Mouse (Mus musculus) brain, adult 2 months (tissue): Measurements from ENCODE around the gene 2700049A03Rik.
A peak's percentile ranks its signal among the peaks of the same experiment; 100 is the strongest.

Experiments
- DNase-seq: peaks from one replicate; pipeline ENCODE4 v3.0.0; 2011; ENCODE audit warnings: low read depth, low spot score

2700049A03Rik gene

DNA sequence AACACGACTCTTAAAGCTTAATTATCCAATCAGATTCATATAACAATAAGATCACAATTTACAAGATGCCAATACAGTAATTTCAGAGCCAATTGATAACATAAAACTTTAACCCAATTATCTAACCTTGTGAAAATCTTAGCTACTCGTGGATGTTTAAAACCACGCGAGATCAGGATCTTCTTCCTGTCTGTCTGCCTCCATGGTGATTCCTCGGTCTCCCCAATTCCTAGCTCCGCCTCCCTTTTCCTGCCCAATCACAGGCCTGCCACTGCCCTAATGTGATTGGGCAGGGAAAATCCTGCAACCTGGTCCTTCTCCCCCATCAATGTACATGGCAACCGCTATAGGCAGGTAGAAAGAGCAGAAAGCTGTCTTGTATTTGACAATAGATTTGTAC is 132.7 kb downstream of the 2700049A03Rik start:
- DNase-seq = no peak

DNA sequence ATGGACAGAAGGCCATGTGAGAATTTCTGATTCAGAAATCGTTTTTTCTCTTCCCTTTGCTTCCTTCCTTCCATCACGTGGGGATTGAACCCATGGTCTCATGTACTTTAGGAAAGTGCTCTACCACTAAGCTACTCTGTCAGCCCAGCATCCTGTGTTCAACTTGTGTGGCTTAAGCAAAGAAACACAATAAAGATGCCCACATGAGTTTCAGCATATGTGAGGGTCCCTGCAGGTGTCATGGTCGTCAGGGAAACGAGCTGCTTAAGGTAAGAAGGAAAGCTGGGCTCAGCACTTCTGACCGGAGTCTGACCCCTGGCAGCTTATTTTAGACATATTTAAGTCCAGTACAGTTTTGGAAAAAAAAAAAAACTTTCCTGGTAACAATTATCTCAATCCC is 134.5 kb downstream of the 2700049A03Rik start:
- DNase-seq = no peak

DNA sequence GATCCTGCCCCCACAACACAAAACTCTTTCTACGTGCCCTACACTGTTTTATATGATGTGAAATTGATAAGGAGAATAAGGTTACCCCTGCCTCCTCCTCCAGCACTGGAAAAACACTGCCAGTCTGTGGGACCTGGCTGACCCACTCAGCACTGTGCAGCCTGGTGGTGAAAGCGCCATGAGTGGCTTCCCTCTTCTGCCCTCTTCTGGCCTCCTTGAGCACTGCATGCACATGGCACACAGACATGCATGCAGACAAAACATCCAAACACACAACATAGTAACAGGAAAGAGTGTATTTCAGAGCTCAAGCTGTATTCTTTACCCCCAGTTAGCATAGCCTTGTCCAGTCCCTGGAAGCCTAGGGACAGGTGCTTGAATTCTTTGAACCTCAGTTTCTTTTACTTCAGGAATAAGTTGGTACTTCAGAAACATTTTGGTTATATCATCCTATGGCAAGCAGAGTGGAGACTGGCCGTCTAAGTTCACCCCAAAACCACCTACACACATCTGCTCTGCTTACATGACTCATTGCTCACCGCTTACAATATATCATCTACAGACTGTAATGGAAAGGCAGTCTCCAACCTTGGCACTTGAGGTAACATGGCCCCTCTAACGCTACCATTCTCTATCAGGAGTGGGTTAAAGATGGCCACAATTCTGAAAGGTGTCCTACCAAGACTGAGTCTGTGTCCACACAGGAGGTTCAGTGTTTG is 138.0 kb downstream of the 2700049A03Rik start:
- peak; percentile 26 for DNase-seq

DNA sequence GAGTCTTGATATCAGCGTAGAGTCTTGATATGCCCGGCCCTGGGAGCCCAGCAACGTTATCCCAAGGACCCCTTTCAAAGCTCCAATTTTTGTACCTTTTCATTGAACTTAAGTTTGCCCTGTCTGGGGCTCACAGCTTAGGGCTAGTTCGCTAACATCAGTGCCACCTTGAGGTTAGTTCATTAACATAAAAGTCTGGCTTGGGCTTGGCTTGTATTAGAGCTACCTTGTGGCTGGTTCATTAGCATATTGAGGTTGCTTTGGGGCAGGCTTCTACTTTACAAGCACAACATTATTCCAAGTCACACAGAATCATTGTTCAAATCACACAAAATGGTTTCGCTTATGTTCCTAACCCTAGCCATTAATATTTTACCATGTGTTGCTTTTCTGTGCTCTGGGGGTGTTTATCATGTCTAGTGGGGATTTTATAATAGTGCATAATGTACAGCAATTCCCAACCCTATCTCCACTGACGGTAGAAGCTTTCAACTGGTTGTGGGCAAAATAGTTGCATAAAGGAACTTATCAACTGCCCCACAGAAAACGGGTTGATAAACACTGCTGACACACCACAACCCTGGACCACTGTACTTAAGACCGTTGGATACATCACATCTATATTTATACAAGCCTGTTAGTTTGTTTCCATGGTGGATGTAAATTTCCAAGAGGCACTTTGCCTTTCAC is 139.4 kb downstream of the 2700049A03Rik start:
- DNase-seq = no peak

DNA sequence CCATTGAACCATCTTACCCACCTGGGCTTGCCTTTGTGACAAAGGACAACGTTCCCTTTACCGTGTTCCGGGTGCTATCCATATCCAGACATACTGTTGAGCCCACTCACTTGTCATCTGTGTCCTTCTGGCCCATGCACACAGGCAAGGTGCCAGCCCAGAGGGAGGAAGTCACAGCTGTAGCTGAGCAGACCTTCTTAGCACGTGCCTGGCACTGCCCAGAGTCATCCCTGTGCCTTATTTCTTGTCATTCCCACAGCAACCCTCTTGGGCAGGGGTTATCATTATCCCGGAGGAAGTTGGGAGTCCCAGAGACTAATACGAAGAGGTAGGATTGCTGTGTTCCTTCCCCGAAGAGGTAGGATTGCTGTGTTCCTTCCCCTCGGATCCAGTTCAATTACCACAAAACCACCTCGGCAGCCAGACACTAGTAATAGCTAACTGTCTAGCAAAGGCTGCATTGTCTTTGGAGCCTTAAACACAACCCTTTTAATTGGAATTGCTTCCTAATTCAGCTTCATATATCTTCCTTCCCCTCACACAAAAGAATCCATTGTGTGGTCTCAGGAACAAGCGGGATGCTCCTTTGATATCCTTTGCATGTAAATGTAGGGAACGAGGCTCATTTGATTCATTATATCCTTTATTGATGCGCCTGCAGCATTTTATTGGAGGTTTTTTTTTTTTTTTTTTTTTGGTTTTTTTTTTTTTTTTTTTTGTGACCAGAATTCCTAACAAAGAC is 143.0 kb downstream of the 2700049A03Rik start:
- peak; percentile 18 for DNase-seq

DNA sequence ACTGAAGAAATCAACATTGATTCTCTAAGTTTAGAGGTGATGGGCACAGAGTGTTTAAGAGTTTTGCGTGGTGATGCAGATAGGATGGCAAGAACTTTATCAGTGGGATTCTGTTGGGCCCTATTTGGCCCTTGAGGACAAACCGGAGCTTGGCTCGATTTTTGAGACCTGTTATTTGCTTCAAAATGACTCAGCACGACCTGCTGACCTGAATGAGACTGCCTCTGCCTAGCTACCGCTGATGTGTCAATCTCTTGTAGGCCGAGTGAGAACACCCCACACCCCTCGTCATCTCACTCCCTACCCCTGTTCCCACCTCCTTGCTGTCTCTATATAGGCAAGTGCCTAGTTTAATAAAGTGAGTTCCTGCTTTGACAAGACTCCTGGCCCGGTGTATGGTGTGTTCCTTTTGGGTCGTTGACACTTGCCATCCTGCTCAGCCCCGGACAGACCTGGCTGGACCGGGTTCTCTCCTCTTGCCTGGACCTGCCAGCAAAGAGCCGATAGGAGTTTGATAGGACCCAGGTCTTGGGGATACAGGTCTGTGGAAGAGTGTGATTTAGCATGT is 144.6 kb downstream of the 2700049A03Rik start:
- DNase-seq = no peak

DNA sequence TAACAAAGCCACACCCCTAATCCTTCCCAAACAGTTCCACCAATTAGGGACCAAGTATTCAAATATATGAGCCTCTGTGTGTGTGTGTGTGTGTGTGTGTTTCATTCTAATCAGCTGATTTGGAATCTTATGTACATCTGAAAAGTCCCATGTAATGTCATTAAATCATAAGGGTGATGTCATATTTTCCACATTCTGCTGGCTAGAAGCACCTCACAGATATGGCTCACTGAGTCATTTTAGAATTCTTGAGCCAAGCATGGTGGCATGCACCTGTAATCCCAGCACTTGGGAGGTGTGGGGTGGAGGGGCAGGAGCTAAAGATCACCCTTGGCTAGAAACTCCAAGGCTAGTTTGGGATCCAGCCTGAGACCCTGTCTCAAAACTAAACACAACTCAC is 148.8 kb downstream of the 2700049A03Rik start:
- DNase-seq = no peak

DNA sequence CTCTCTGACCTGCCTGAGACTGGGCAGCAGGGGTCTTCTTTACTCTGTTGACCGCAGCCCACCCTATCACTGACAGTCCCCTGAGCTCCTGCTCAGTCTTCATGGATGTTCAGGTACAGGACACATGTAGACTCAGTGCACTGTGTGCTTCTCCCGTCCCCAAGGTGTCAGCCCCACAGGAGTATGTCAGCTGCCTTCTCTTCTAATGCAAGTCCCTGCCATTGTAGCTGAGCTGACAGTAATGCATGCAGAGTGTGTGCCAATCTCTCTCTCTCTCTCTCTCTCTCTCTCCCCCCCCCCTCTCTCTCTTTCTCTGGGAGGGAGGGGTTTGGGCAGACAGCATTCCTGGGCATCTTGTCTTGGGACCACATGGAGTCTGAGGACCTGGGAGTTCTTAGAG is 153.8 kb downstream of the 2700049A03Rik start:
- no peak for DNase-seq
